Mouse (Mus musculus) neural tube, embryonic 11.5 days (tissue): Measurements from ENCODE around the gene Vwa8. TPM values are rescaled to one million over a fixed set of nuclear protein-coding genes. Genes with fewer than 3 reads are reported as not detected.

Experiments used
- ATAC-seq: fragments of 200-750 bp; cut with Nextera tagmentation; 2 replicates; pipeline ENCODE4 v1.8.0; 2017; ENCODE audit warnings: moderate number of reproducible peaks, mild to moderate bottlenecking, moderate TSS enrichment, moderate library complexity; ENCODE audit not compliant: insufficient read depth, low FRiP score, low TSS enrichment
- DNase-seq: peaks from one replicate; pipeline ENCODE4 v3.0.0-alpha.2; 2015; ENCODE audit warnings: low spot score
- H3K27ac ChIP-seq: fragments of 300-500 bp; sonication (generic); 2 replicates; pipeline ENCODE4 v1.5.1; 2014; ENCODE audit warnings: low read depth, mild to moderate bottlenecking, low read length
- H3K27me3 ChIP-seq: fragments of 300-500 bp; sonication (generic); 2 replicates; pipeline ENCODE4 v1.6.1; 2014; ENCODE audit warnings: mild to moderate bottlenecking, low read length, mixed read lengths; ENCODE audit not compliant: control insufficient read depth, insufficient read depth
- H3K36me3 ChIP-seq: fragments of 300-500 bp; sonication (generic); 2 replicates; pipeline ENCODE4 v1.6.1; 2014; ENCODE audit warnings: mild to moderate bottlenecking, low read length, moderate library complexity, mixed read lengths; ENCODE audit not compliant: control insufficient read depth, insufficient read depth
- H3K4me1 ChIP-seq: fragments of 300-500 bp; sonication (generic); 2 replicates; pipeline ENCODE4 v1.6.1; 2014; ENCODE audit warnings: low read length, mixed read lengths; ENCODE audit not compliant: control insufficient read depth, insufficient read depth
- H3K4me2 ChIP-seq: fragments of 300-500 bp; sonication (generic); 2 replicates; pipeline ENCODE4 v1.6.1; 2014; ENCODE audit warnings: low read depth, mild to moderate bottlenecking, moderate library complexity
- H3K4me3 ChIP-seq: fragments of 300-500 bp; sonication (generic); 2 replicates; pipeline ENCODE4 v1.5.1; 2014; ENCODE audit warnings: low read depth, low read length
- H3K9ac ChIP-seq: fragments of 300-500 bp; sonication (generic); 2 replicates; pipeline ENCODE4 v1.6.1; 2014; ENCODE audit warnings: mild to moderate bottlenecking, low read length
- H3K9me3 ChIP-seq: fragments of 300-500 bp; sonication (generic); 2 replicates; pipeline ENCODE4 v1.6.1; 2016; ENCODE audit warnings: low read length; ENCODE audit not compliant: control insufficient read depth
- WGBS: fragments of 180-500 bp; shearing (Covaris S2); extraction: QIAGEN DNeasy Blood & Tissue Kit; methylation state at CpG from one replicate; pipeline ENCODE4 v1.1.7; 2014; 5-methylcytosine and 5-hydroxymethylcytosine counted together
- polyA plus RNA-seq: library from polyadenylated mRNA; unstranded; fragments of >200 nt; fragmentation: Nextera tagmentation; extraction: Ambion mirVana; gene quantifications from 2 replicates; pipeline ENCODE4 v1.2.1, GENCODE M21; 2014

Gene Vwa8
- polyA plus RNA-seq, 1 experiment from 2014 or later, result 10.8 TPM

DNA sequence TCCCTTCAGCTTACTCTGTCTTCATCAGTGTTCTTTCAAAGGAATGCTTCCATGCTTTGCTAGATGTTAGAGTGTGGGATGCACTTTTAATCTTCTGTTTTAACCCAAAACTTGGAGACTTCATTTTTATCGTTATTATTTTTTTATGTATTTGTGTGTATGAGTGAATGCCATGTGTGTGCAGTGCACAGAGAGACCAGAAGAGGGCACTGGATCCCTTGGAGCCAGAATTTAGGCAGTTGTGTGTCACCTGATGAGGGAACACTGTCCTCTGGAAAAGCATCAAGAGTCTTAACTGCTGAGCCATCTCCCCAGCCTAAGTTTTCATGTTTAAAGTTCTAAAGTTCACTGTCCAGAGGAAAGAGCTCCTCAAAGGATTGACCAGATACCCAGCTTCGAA is 316.1 kb downstream of the Vwa8 start:
- Histone ChIP-seq H3K4me2 (no peak overlapping the region), H3K27me3 (no peaks in the 10 kb centered on the region), H3K4me1 (no peaks in the 10 kb centered on the region), H3K27ac (no peak overlapping the region), H3K4me3 (no peak overlapping the region), H3K9ac (no peak overlapping the region), H3K9me3 (no peaks in the 10 kb centered on the region), H3K36me3 (no peaks in the 10 kb centered on the region; the same call in 1 of the 2 replicates)
- 89% methylated on average over 2 of the region's 2 CpGs for WGBS
- DNase-seq, result no peak
- ATAC-seq, result no peak

DNA sequence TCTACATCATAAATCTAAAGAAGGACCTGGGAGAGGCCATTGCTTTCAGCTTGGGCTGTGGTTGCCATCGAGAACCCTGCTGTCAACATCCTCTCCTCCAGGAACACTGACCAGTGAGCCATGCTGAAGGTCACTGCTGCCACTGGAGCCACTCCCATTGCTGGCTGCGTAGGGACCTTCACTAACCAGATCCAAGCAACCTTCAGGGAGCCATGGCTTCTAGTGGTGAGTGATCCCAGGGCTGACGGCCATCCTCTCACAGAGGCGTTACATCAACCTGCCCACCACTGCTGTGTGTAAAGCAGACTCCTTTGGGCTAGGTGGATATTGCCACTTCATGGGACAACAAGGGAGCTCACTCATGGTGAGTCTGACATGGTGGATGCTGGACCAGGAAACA is 325.7 kb downstream of the Vwa8 start:
- H3K4me2 ChIP-seq, result no peak overlapping the region
- H3K27ac ChIP-seq, result no peak overlapping the region
- no peaks in the 10 kb centered on the region for H3K27me3 ChIP-seq
- no peaks in the 10 kb centered on the region for H3K36me3 ChIP-seq
- H3K9ac ChIP-seq, result no peak overlapping the region
- H3K4me3 ChIP-seq, result no peak overlapping the region
- H3K9me3 ChIP-seq, result no peaks in the 10 kb centered on the region
- DNase-seq, result no peak
- ATAC-seq, result no peak
- H3K4me1 ChIP-seq, result no peaks in the 10 kb centered on the region
- 92% methylated on average over 4 of the region's 4 CpGs for WGBS

DNA sequence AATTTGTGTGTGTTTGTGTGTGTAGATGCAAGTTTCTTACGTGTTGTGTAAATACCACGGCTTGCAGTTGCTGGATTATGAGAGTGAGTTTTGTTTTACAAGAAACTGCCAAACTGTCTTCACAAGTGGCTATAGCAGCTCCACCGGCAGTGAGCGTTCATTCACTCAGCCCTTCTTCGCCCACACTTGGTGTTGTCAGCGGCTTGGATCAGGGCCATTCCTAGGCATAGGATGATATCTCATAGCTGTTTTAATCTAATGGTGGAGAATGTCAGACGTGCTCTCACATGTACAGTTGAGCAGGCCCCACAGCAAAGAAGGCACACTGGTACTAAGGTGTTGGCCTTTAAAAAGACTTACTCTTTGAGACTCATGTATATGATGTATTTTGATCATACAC is 328.9 kb downstream of the Vwa8 start:
- no peaks in the 10 kb centered on the region for H3K9me3 ChIP-seq
- ATAC-seq, result no peak
- H3K4me2 ChIP-seq, result no peak overlapping the region
- H3K9ac ChIP-seq, result no peak overlapping the region
- 95% methylated on average over 7 of the region's 7 CpGs for WGBS
- no peaks in the 10 kb centered on the region for H3K27me3 ChIP-seq
- H3K36me3 ChIP-seq, result no peaks in the 10 kb centered on the region
- DNase-seq, result no peak
- H3K4me1 ChIP-seq, result peaks cover 4% of the 10 kb centered on the region; the same call in 1 of the 2 replicates
- no peak overlapping the region for H3K27ac ChIP-seq
- no peak overlapping the region for H3K4me3 ChIP-seq

DNA sequence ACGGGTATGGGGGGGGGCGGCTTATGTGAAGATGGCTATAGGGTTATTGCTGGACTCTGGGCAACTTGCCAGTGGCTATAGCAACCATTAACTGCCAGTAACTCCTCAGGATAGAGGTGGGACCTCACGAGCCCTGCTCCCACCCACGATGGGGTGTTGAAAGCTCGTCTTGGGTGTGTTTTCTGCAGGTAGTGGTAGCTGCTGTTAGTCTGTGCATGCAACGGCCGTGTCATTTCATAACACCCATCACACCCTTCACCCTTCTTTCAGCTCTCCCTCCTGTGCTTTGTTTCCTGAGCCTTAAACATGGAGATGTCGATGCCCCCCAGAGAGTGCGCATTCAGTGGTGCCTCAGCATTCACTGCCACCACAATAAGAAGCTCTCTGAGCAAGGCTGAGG is 329.4 kb downstream of the Vwa8 start:
- H3K9me3 ChIP-seq, result no peaks in the 10 kb centered on the region
- H3K9ac ChIP-seq, result no peak overlapping the region
- no peak overlapping the region for H3K4me3 ChIP-seq
- WGBS, result 87% methylated on average over 9 of the region's 9 CpGs
- no peak overlapping the region for H3K27ac ChIP-seq
- no peak overlapping the region for H3K4me2 ChIP-seq
- peaks cover 4% of the 10 kb centered on the region; the same call in 1 of the 2 replicates for H3K4me1 ChIP-seq
- ATAC-seq (no peak), DNase-seq (no peak)
- no peaks in the 10 kb centered on the region for H3K36me3 ChIP-seq
- no peaks in the 10 kb centered on the region for H3K27me3 ChIP-seq

DNA sequence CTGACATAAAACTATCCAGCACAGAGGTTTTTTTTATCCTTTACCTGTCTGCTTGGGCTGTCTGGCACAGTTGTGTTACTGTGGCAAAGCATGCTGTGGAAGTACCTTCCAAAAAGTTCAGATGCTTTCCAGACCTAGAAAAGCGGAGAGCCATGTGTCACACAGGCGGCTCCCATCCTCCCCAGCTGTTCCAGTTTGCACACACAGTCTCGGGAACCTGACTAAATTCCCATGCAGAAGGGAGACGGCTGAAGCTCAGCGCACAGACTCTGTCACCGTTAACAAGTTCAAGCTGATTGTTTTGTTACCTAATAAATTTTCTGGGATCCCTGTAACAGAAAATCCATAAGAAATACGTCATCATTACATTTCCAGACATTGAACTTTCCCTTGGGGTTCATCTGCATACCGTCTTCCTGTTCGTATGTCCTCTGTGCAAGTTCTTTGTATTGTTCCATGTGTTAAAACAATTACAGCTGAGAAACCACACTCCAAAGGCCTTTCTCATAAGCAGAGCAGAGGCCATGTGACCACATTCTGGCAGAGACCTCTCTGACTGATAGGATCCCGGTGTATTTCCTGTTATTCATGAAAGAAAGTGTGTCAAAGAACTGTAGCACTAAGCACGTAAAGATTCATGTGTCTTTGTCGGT is 331.4 kb downstream of the Vwa8 start:
- ATAC-seq, result no peak

DNA sequence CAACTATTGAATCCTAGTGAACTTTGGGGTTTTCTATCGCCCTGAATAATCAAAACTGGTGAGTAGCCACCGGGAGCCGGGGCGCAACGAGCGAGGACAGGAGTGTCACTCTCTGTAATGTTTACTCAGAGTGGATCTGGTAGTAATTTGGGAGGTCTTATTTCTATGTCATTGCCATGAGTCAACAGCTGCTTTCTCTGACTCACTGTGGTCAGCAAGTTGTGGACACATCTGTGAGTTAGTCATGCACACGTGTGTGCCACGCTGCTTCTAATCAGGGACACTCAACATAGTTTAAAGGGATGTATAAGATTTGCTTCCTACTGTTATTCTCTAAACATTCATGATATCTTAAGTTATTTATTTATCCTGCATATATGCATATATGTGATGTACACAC is 332.9 kb downstream of the Vwa8 start:
- peaks cover 4% of the 10 kb centered on the region; the same call in 1 of the 2 replicates for H3K4me1 ChIP-seq
- 72% methylated on average over 8 of the region's 8 CpGs for WGBS
- H3K36me3 ChIP-seq, result no peaks in the 10 kb centered on the region
- no peak overlapping the region for H3K27ac ChIP-seq
- H3K9me3 ChIP-seq, result no peaks in the 10 kb centered on the region
- no peak overlapping the region for H3K4me3 ChIP-seq
- no peaks in the 10 kb centered on the region for H3K27me3 ChIP-seq
- no peak for ATAC-seq
- H3K9ac ChIP-seq, result no peak overlapping the region
- no peak for DNase-seq
- no peak overlapping the region for H3K4me2 ChIP-seq

More for the DNA sequence above, 331.4 kb downstream of the Vwa8 start:
- Histone ChIP-seq H3K27ac (peak overlapping the region; percentile 27; the same call in 1 of the 2 replicates), H3K36me3 (no peaks in the 10 kb centered on the region), H3K9me3 (no peaks in the 10 kb centered on the region), H3K4me3 (no peak overlapping the region), H3K4me2 (no peak overlapping the region), H3K27me3 (no peaks in the 10 kb centered on the region), H3K4me1 (peaks cover 4% of the 10 kb centered on the region; the same call in 1 of the 2 replicates), H3K9ac (no peak overlapping the region; the same call in 1 of the 2 replicates)
- 54% methylated on average over 12 of the region's 12 CpGs for WGBS
- DNase-seq, result no peak

DNA sequence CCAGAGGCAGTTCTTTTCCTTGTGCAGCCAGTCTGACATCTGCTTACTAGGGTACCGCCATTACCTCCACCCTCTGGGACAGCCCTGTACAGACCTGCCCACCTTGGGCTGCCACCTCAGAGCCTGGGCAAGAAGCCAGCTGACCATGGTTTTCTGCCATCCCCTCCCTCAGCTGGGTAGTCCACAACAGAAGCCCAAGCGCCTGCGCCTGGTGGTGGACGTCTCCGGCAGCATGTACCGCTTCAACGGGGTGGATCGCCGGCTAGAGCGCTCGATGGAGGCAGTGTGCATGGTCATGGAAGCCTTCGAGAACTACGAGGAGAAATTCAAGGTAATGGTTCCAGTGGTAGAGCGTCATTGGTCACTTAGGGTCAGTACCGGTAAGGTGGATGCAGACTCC is 333.9 kb downstream of the Vwa8 start:
- DNase-seq (no peak), ATAC-seq (no peak)
- H3K36me3 ChIP-seq, result no peaks in the 10 kb centered on the region
- peaks cover 4% of the 10 kb centered on the region; the same call in 1 of the 2 replicates for H3K4me1 ChIP-seq
- H3K27me3 ChIP-seq, result no peaks in the 10 kb centered on the region
- H3K9me3 ChIP-seq, result no peaks in the 10 kb centered on the region
- 96% methylated on average over 15 of the region's 15 CpGs for WGBS
- H3K9ac ChIP-seq, result no peak overlapping the region
- H3K4me3 ChIP-seq, result no peak overlapping the region
- H3K27ac ChIP-seq, result no peak overlapping the region
- no peak overlapping the region for H3K4me2 ChIP-seq

DNA sequence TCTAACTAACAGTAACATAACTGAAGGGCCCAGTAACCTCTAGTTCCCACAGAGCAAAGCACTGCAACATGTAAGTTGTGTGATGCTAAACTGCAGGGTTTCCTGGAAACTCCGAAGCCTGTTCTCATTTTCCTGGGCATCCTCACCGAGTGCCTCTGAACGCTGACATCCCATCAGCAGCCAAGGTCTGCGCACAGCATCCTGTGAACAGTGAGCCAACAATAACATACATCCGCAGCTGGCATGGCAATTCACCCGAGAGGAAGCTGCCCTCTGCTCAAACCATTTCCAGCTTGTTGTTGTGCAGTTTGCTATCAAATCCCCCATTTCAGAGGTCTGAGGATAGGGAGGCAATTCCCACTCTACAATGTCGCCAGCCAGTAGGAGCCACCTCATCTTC is 334.4 kb downstream of the Vwa8 start:
- Histone ChIP-seq H3K9ac (no peak overlapping the region), H3K27me3 (no peaks in the 10 kb centered on the region), H3K4me3 (no peak overlapping the region), H3K4me2 (no peak overlapping the region), H3K27ac (no peak overlapping the region), H3K9me3 (no peaks in the 10 kb centered on the region), H3K4me1 (peaks cover 4% of the 10 kb centered on the region; the same call in 1 of the 2 replicates), H3K36me3 (no peaks in the 10 kb centered on the region)
- ATAC-seq (no peak), DNase-seq (no peak)
- WGBS, result 84% methylated on average over 7 of the region's 7 CpGs

DNA sequence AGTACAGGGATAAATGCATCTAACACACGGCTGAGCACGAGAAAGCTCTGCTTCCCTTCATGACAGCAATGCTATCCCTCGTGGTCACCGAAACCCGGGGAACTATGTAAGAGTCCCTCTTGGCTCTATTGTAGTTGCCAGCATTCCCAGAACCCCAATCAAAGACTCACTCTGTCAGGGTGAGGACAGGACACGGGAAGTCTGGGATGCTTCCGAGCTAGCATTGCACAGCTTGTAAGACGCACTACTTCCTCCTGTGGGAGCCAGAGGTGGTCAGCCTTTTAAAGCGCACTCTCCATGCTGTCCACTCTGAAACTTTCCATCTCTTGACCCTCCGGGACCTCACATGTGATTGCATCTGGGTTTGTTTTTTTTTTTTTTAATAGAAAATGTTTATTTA is 335.2 kb downstream of the Vwa8 start:
- Histone ChIP-seq H3K27ac (no peak overlapping the region), H3K4me3 (no peak overlapping the region), H3K9ac (no peak overlapping the region), H3K4me1 (peaks cover 4% of the 10 kb centered on the region; the same call in 1 of the 2 replicates), H3K4me2 (no peak overlapping the region), H3K9me3 (no peaks in the 10 kb centered on the region), H3K36me3 (no peaks in the 10 kb centered on the region), H3K27me3 (no peaks in the 10 kb centered on the region)
- ATAC-seq (no peak), DNase-seq (no peak)
- WGBS, result 87% methylated on average over 10 of the region's 10 CpGs
